ENCODE assay signal across 9 mouse cellular contexts in the genomic region with DNA sequence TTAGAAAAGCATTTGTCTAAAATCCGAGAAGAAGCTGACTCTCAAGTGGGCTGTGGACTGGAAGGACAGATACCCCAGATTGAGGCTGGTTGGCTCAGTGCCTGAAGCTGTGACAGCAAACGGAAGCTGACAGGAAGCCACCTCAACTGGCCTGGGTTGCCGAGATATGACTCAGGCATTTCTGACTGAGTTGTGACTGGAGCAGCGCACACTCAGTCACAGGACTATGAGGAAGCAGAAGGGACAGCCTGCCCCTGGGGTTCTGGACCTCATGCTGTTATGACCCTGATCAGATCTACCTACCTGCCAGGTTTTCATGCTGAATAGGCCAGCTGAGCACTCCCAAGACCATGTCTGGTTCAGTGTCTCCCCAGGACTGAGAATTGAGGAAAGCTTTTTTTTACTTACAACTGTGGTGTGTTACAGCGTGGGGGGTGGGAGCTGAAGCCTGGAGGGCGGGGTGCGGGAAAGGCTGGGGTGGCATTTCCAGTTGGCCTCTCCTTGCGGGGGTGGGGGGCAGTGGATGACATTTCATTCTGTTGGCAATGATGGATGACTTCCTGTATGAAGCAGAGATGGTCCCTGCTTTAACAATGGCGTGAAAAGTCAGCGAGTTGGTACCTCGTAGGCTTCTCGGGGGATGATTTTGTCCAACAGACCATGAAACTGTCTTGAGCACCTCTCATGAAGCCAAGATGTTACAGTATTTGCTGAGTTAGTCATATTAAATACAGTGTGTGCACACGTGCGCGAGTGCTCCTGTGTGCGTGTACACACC. TPM values are rescaled to one million over a fixed set of nuclear protein-coding genes. Genes with fewer than 3 reads are reported as not detected.
DNase-seq lines count a peak whose midpoint lies in the region; ATAC-seq lines count a peak whose summit lies in the region.
"Had no signal": no experiment of that assay in that cellular context is flagged by ENCODE, and none has a peak within 500 bp of the region (broad histone marks: within the 10 kb centered on the region; RNA-seq: fewer than 3 reads in every experiment).

No protein-coding gene starts in this region.

- no peaks in the 10 kb centered on the region for H3K9me3 ChIP-seq in lung, embryonic 16.5 days (ENCODE audit: control insufficient read depth, low read length)
- H3K9me3 ChIP-seq in forebrain, embryonic 13.5 days (replicated peaks) = no peaks in the 10 kb centered on the region
- H3K9me3 ChIP-seq: neural tube, embryonic 13.5 days had no signal

- no peak overlapping the region for H3K9ac ChIP-seq in lung, embryonic 16.5 days (ENCODE audit: low read length)
- H3K9ac ChIP-seq in forebrain, embryonic 13.5 days = no peak overlapping the region
- H3K9ac ChIP-seq: neural tube, embryonic 13.5 days had no signal

- intact Hi-C loops in heart, postnatal 25 days (cut with DNase I) = no loop called here

- no peak overlapping the region for H3K4me2 ChIP-seq in lung, embryonic 16.5 days (ENCODE audit: low read depth, low read length)
- H3K4me2 ChIP-seq in forebrain, embryonic 13.5 days = no peak overlapping the region
- H3K4me2 ChIP-seq: neural tube, embryonic 13.5 days had no signal

- no peak overlapping the region for H3K27ac ChIP-seq in lung, embryonic 16.5 days (ENCODE audit: low read length)
- no peak overlapping the region for H3K27ac ChIP-seq in forebrain, embryonic 13.5 days
- H3K27ac ChIP-seq: neural tube, embryonic 13.5 days had no signal

- peaks cover 7% of the 10 kb centered on the region for H3K36me3 ChIP-seq in lung, embryonic 16.5 days (ENCODE audit: control insufficient read depth, insufficient read depth, low read length)
- peaks cover 36% of the 10 kb centered on the region for H3K36me3 ChIP-seq in forebrain, embryonic 13.5 days (ENCODE audit: poor library complexity, severe bottlenecking)

- WGBS in lung, embryonic 16.5 days = 40% methylated on average over 16 of the region's 16 CpGs
- 88% methylated on average over 16 of the region's 16 CpGs for WGBS in forebrain, embryonic 13.5 days

- peak; percentile 74 for DNase-seq in adipocyte (ENCODE audit: low spot score)
- DNase-seq in embryo, embryonic 10.5 days (ENCODE audit: low spot score) = peak; percentile 28
- DNase-seq in heart, postnatal 25 days (ENCODE audit: low spot score) = peak; percentile 62
- DNase-seq in kidney, postnatal 25 days = peak; percentile 87
- peak; percentile 28 to 50 for DNase-seq in spleen, postnatal 14 days (ENCODE audit: low spot score in 2 of 2)

- ATAC-seq in CD4-positive, CD25-positive, alpha-beta regulatory T cell, adult 4 months = peak; percentile 98
- peak; percentile 77 for ATAC-seq in lung, embryonic 16.5 days (ENCODE audit: low read depth)
- ATAC-seq in forebrain, embryonic 13.5 days = no peak

- no peak overlapping the region for H3K4me3 ChIP-seq in lung, embryonic 16.5 days (ENCODE audit: low read length)
- H3K4me3 ChIP-seq in forebrain, embryonic 13.5 days = no peak overlapping the region
- H3K4me3 ChIP-seq: neural tube, embryonic 13.5 days had no signal

- peaks cover 13% of the 10 kb centered on the region for H3K4me1 ChIP-seq in lung, embryonic 16.5 days (replicated peaks; ENCODE audit: control insufficient read depth, insufficient read depth, low read length)
- 0 out of 2 replicates have a peak, but pooled peaks cover 3% of the 10 kb centered on the region for H3K4me1 ChIP-seq in forebrain, embryonic 13.5 days

- no peaks in the 10 kb centered on the region for H3K27me3 ChIP-seq in lung, embryonic 16.5 days (ENCODE audit: control insufficient read depth, insufficient read depth, low read depth, low read length)
- H3K27me3 ChIP-seq in forebrain, embryonic 13.5 days = no peaks in the 10 kb centered on the region
- H3K27me3 ChIP-seq: neural tube, embryonic 13.5 days had no signal

RNA-seq across cellular contexts. Expression of a gene that starts 30.6 kb away (rescaled TPM):
- polyA plus RNA-seq in CD4-positive, CD25-positive, alpha-beta regulatory T cell, adult 4 months (2017; shearing (Covaris generic)) = 10 to 100 TPM; 40.0 to 52.4 TPM
- total RNA-seq in heart, postnatal 25 days (2021) = 10 to 100 TPM; 11.8 to 13.3 TPM
- polyA plus RNA-seq in lung, embryonic 16.5 days (2015; fragmentation: Nextera tagmentation; extraction: Ambion mirVana) = 37.9 and 38.8 TPM in 2 replicates
- polyA plus RNA-seq in forebrain, embryonic 13.5 days (2015; fragmentation: Nextera tagmentation; extraction: Ambion mirVana) = 67.0 and 69.7 TPM in 2 replicates

RNA-seq across cellular contexts. Expression of a gene that starts 43.8 kb away (rescaled TPM):
- polyA plus RNA-seq in CD4-positive, CD25-positive, alpha-beta regulatory T cell, adult 4 months (2017; shearing (Covaris generic)) = 10 to 100 TPM; 28.9 to 69.0 TPM
- 10 to 100 TPM; 50.7 to 65.8 TPM for total RNA-seq in heart, postnatal 25 days (2021)
- 77.4 and 83.5 TPM in 2 replicates for polyA plus RNA-seq in lung, embryonic 16.5 days (2015; fragmentation: Nextera tagmentation; extraction: Ambion mirVana)
- polyA plus RNA-seq in forebrain, embryonic 13.5 days (2015; fragmentation: Nextera tagmentation; extraction: Ambion mirVana) = 102 and 121 TPM in 2 replicates

Comparison
In these comparisons a context has a peak if more than half of its experiments do, and no peak if none do; other contexts are left out.
1. DNase-seq: peak in every context shown above with its lines; median percentile 87 in kidney, postnatal 25 days; 74 in adipocyte; 62 in heart, postnatal 25 days; 39 in spleen, postnatal 14 days; 28 in embryo, embryonic 10.5 days.